Mouse (Mus musculus) ES-E14 (cell line): ENCODE measurements around the gene Fas. TPM values are rescaled to one million over a fixed set of nuclear protein-coding genes. Genes with fewer than 3 reads are reported as not detected.

Experiments used
- DNase-seq: peaks from one replicate; pipeline ENCODE4 v3.0.0-alpha.2; 2013; ENCODE audit warnings: low read depth, low spot score
- H3K27ac ChIP-seq: 2 replicates; pipeline ENCODE4 v1.5.1; 2012; ENCODE audit warnings: low read depth, mild to moderate bottlenecking, low read length, moderate library complexity, mixed read lengths; ENCODE audit not compliant: poor library complexity, insufficient read depth, severe bottlenecking
- H3K36me3 ChIP-seq: 2 replicates; pipeline ENCODE4 v1.6.1; 2012; ENCODE audit warnings: mild to moderate bottlenecking, low read length, moderate library complexity, mixed read lengths; ENCODE audit not compliant: control insufficient read depth, poor library complexity, insufficient read depth, severe bottlenecking
- H3K4me1 ChIP-seq, 2 experiments: fragments of 150-350 bp in 1 of 2; sonication (generic) in 1 of 2; 2 replicates each; pipeline ENCODE4 v1.6.1; 2012; ENCODE audit warnings: low read length in 2 of 2, mild to moderate bottlenecking in 1 of 2, mixed read lengths in 1 of 2; ENCODE audit not compliant: control insufficient read depth in 2 of 2, insufficient read depth in 2 of 2, poor library complexity in 1 of 2
- H3K4me3 ChIP-seq, 2 experiments: fragments of 150-350 bp in 1 of 2; sonication (generic) in 1 of 2; 2 replicates each; pipeline ENCODE4 v1.5.1; 2012; ENCODE audit warnings: low read length in 2 of 2, low read depth in 1 of 2, mild to moderate bottlenecking in 1 of 2, mixed read lengths in 1 of 2; ENCODE audit not compliant: insufficient read depth in 1 of 2, poor library complexity in 1 of 2, severe bottlenecking in 1 of 2
- H3K9ac ChIP-seq: 2 replicates; pipeline ENCODE4 v1.6.1; 2012; ENCODE audit warnings: low read depth, mild to moderate bottlenecking, low read length, mixed read lengths; ENCODE audit not compliant: poor library complexity, insufficient read depth, severe bottlenecking
- H3K9me3 ChIP-seq: fragments of 150-350 bp; sonication (generic); 2 replicates; pipeline ENCODE4 v1.6.1; 2012; ENCODE audit warnings: low read depth, mild to moderate bottlenecking, low read length; ENCODE audit not compliant: control insufficient read depth, insufficient read depth
- CHD2 ChIP-seq: IDR thresholded peaks from 2 replicates; pipeline ENCODE4 v1.6.1; 2014; ENCODE audit warnings: mild to moderate bottlenecking, low read depth, low read length, inconsistent platforms
- HCFC1 ChIP-seq: IDR thresholded peaks from 2 replicates; pipeline ENCODE4 v1.6.1; 2012; ENCODE audit warnings: low read length, inconsistent platforms, borderline replicate concordance; ENCODE audit not compliant: insufficient read depth
- MAFK ChIP-seq: IDR thresholded peaks from 2 replicates; pipeline ENCODE4 v1.6.1; 2014; ENCODE audit warnings: mild to moderate bottlenecking, low read depth, low read length, inconsistent platforms; ENCODE audit not compliant: insufficient read depth
- ZC3H11A ChIP-seq: IDR thresholded peaks from 2 replicates; pipeline ENCODE4 v1.6.1; 2012; ENCODE audit warnings: low read depth, mild to moderate bottlenecking, inconsistent platforms, low read length, borderline replicate concordance
- ZNF384 ChIP-seq: IDR thresholded peaks from 2 replicates; pipeline ENCODE4 v1.6.1; 2012; ENCODE audit warnings: low read depth, low read length, inconsistent platforms
- in situ Hi-C, 2 experiments: fragments of 600-800 bp; cut with MboI; formaldehyde crosslinking; loops; one replicate each; pipeline ENCODE4 v1.15.1; 2025; ENCODE audit warnings: low sequenced_read_pairs in 2 of 2, inconsistent platforms in 1 of 2; ENCODE audit not compliant: unreplicated experiment in 2 of 2
- total RNA-seq: library from RNA; depleted of rRNA; stranded (reverse); fragments of 300-350 nt; gene quantifications from 2 replicates; pipeline ENCODE4 v1.2.3, GENCODE M21; 2012

Fas gene
- total RNA-seq, 1 experiment, result 3.2 TPM

DNA sequence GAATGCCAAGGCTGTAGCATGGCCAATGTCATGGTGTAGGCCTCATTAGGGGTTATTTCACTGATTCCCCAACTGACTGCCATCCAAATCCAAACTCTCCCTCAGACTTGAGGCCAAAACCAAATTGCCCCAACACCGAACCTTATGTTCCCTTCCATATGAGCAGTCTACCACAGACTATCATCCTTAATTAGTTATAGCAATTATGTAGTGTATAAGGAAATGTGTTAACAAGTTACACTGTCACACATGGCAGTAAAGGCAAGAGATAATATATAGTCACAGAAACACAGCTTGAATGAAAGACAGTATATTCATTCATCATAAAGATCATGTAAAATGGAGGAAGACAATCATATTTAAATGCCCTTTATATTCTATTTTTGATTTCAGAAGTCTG, 17.4 kb upstream of the Fas start:
- no peaks in the 10 kb centered on the region for H3K4me1 ChIP-seq
- H3K9me3 ChIP-seq, result no peaks in the 10 kb centered on the region
- no peak overlapping the region for H3K4me3 ChIP-seq
- DNase-seq, result no peak
- in situ Hi-C loops, result no loop called here
- TF ChIP-seq MAFK (no peak), CHD2 (no peak), HCFC1 (no peak), ZC3H11A (no peak), ZNF384 (no peak)
- H3K27ac ChIP-seq, result no peak overlapping the region
- no peaks in the 10 kb centered on the region for H3K36me3 ChIP-seq
- H3K9ac ChIP-seq, result no peak overlapping the region

GRCm38 (mm10) chr19:34278078-34278477, 12.4 kb upstream of the Fas start:
- Histone ChIP-seq H3K9me3 (no peaks in the 10 kb centered on the region), H3K36me3 (no peaks in the 10 kb centered on the region), H3K4me3 (no peak overlapping the region), H3K9ac (no peak overlapping the region), H3K4me1 (no peaks in the 10 kb centered on the region), H3K27ac (no peak overlapping the region)
- in situ Hi-C loops, result no loop called here
- TF ChIP-seq CHD2 (no peak), ZC3H11A (no peak), HCFC1 (no peak), ZNF384 (no peak), MAFK (no peak)
- no peak for DNase-seq

DNA sequence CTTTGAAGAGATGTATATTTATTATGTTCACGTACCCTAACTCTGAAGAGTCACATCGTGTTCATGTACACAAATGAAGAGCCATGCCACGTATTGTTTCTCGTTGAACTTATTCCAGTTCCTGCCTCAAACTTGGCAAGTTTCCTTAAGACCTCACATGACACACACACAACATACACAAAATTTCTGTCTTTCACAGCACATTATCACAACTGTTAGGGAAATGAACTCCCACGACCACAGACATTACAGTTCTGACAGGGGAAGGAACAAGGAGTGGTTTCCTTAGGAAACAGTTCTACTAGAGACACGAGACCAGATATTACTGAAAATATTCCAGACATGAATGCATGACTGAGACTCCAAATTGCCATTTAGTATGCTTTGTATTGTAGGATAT, 6.9 kb upstream of the Fas start:
- in situ Hi-C loops, result no loop called here
- Histone ChIP-seq H3K9me3 (no peaks in the 10 kb centered on the region), H3K9ac (no peak overlapping the region), H3K27ac (no peak overlapping the region), H3K4me3 (no peak overlapping the region), H3K36me3 (no peaks in the 10 kb centered on the region), H3K4me1 (no peaks in the 10 kb centered on the region)
- TF ChIP-seq HCFC1 (no peak), ZNF384 (no peak), MAFK (no peak), ZC3H11A (no peak), CHD2 (no peak)
- no peak for DNase-seq

GRCm38 (mm10) chr19:34284383-34284782, 6.1 kb upstream of the Fas start:
- no peak overlapping the region for H3K9ac ChIP-seq
- H3K36me3 ChIP-seq, result no peaks in the 10 kb centered on the region
- no peak overlapping the region for H3K27ac ChIP-seq
- no peaks in the 10 kb centered on the region for H3K9me3 ChIP-seq
- H3K4me1 ChIP-seq, result no peaks in the 10 kb centered on the region
- no peak overlapping the region for H3K4me3 ChIP-seq
- DNase-seq, result no peak
- no peak for TF ChIP-seq CHD2
- TF ChIP-seq MAFK, result no peak
- TF ChIP-seq ZC3H11A, result no peak
- no peak for TF ChIP-seq HCFC1
- no peak for TF ChIP-seq ZNF384
- in situ Hi-C loops, result no loop called here

GRCm38 (mm10) chr19:34284826-34285225, 5.6 kb upstream of the Fas start:
- no peaks in the 10 kb centered on the region for H3K36me3 ChIP-seq
- H3K4me1 ChIP-seq, result no peaks in the 10 kb centered on the region
- in situ Hi-C loops, result no loop called here
- DNase-seq, result no peak
- TF ChIP-seq ZNF384 (no peak), CHD2 (no peak), ZC3H11A (no peak), MAFK (no peak), HCFC1 (no peak)
- no peak overlapping the region for H3K27ac ChIP-seq
- no peak overlapping the region for H3K9ac ChIP-seq
- H3K9me3 ChIP-seq, result no peaks in the 10 kb centered on the region
- no peak overlapping the region for H3K4me3 ChIP-seq
